Mouse (Mus musculus): Measurements from ENCODE around the gene Tdp2. TPM values are rescaled to one million over a fixed set of nuclear protein-coding genes. Genes with fewer than 3 reads are reported as not detected.

Tdp2 gene
- polyA plus RNA-seq, 1 experiment from 2014 or later: 83.7 TPM

DNA sequence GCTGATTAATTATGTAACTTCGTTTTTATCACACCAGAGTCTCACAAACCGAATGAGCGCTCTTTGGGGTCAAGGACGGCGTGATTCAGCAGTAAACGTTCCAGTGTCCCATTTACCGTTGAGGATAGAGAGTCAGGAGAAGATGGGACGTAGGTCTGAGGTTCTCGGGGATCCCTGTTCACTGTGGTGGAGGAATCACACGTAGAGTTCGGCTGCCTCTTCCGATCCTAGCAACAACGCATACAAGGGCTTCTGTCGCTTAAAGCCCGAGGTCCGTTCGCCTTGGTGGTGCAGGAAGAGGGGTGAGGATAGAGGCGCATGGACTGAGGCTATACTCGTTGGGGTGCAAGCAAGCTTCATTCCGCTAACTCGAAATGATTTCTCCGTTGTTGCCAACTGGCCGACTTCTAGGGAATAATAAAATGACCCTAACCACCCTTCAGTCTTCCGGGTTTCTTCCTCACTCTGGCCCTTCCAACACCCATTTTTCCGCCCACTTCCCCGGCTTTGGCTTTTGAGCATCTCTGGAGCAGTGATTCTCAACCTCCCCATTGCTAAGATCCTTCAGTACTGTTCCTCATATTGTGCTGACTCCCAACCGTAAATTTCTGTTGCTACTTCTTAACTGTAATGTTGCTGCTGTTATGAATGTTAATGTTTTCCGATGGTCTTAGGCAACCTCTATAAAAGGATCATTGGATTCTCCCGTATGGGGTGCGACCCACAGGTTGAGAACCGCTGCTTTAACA is 31.4 kb upstream of the Tdp2 start:
- under 1% methylated on average over 31 of the region's 31 CpGs for WGBS
- peak; percentile 26 for DNase-seq (ENCODE audit: low spot score)
- Histone ChIP-seq H3K36me3 (replicated peaks; ENCODE audit: control insufficient read depth, insufficient read depth, low read depth, low read length) (no peaks in the 10 kb centered on the region), H3K4me2 (ENCODE audit: low read depth, low read length) (peak overlapping the region; percentile 61), H3K9me3 (replicated peaks; ENCODE audit: control insufficient read depth, low read length) (no peaks in the 10 kb centered on the region), H3K27ac (replicated peaks; ENCODE audit: low read depth, low read length) (peak overlapping the region; percentile 9; the same call in 1 of the 2 replicates), H3K4me3 (ENCODE audit: low read depth, low read length) (peak overlapping the region; percentile 34), H3K9ac (replicated peaks; ENCODE audit: low read length) (peak overlapping the region; percentile 57), H3K4me1 (ENCODE audit: control insufficient read depth, insufficient read depth, low read length) (no peaks in the 10 kb centered on the region), H3K27me3 (ENCODE audit: control insufficient read depth, insufficient read depth, low read length) (no peaks in the 10 kb centered on the region)
- ATAC-seq (replicated peaks; ENCODE audit: insufficient number of reproducible peaks, low FRiP score, low TSS enrichment, low read depth): no peak

DNA sequence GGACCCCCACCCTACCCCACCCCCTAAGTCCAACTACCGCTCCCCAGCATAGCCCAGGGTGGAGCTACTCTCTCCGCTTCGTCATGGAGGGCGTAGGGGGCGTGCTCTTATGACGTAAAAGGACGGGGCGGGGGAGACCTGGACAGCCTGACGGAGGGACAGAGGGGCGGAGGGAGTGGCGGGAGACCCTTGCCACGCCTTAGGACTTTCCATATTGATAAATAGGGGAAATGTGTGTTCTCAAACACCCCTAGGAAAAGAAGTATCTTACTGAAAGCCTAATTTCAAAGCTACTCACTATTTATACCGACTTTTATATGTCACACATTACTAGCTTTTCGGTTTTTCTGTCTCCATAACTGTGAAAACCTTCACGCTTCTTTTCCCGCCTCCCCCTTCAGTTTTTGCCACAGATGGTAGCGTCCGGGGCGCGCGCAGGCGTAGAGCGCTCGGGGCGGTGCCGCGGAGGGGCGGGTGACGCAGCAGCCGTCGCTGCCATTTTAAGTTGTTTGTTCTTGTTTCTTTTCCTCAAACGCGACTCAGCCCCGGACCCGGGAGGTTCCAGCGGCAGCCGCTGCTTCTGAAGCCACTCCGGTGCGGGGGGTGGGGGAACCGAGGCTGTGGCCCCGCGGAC is 30.7 kb upstream of the Tdp2 start:
- Histone ChIP-seq H3K4me3 (ENCODE audit: low read depth, low read length) (peak overlapping the region; percentile 100), H3K27ac (replicated peaks; ENCODE audit: low read depth, low read length) (peak overlapping the region; percentile 99), H3K27me3 (ENCODE audit: control insufficient read depth, insufficient read depth, low read length) (no peaks in the 10 kb centered on the region), H3K4me1 (ENCODE audit: control insufficient read depth, insufficient read depth, low read length) (no peaks in the 10 kb centered on the region), H3K9ac (replicated peaks; ENCODE audit: low read length) (peak overlapping the region; percentile 98), H3K36me3 (replicated peaks; ENCODE audit: control insufficient read depth, insufficient read depth, low read depth, low read length) (no peaks in the 10 kb centered on the region; the same call in 1 of the 2 replicates), H3K9me3 (replicated peaks; ENCODE audit: control insufficient read depth, low read length) (no peaks in the 10 kb centered on the region), H3K4me2 (ENCODE audit: low read depth, low read length) (peak overlapping the region; percentile 61)
- WGBS: under 1% methylated on average over 42 of the region's 42 CpGs
- DNase-seq (ENCODE audit: low spot score): peak; percentile 99
- ATAC-seq (replicated peaks; ENCODE audit: insufficient number of reproducible peaks, low FRiP score, low TSS enrichment, low read depth): peak; percentile 98

DNA sequence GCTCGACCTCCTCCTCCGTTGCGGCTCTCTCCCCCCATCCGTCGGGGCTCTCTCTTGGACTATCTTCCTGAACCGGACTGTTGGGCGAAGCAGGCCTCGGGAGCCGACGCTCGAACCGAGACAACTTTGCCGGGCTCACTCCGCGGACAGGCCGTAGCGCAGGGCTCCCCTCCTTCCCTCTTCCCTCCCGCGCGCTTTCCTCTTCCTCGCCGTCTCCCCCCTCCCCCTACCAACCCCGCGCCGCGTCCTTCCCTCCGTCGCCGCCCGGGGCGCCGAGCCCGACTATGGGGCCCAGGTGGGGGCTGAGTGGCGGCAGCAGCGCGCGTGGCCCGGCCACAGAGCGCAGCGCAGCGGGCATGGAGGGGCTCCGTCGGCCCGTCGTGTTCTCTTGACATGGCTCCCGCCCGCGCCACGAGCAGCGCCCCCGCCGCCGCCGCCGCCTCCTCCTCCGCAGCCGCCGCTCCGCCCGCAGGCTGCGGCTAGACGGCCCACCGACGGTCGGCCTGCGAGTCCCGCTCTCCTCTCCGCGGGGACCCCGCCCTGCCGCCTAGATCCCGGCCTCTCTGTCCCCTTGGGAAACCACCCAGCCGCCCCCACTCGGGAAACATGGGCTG is 30.1 kb upstream of the Tdp2 start, which contains the start of gene BC005537:
BC005537 (plus strand) TSS at position 350 of the 614 bp plus-strand sequence.
- DNase-seq (ENCODE audit: low spot score) (peak; percentile 72), ATAC-seq (replicated peaks; ENCODE audit: insufficient number of reproducible peaks, low FRiP score, low TSS enrichment, low read depth) (peak; percentile 61)
- H3K4me1 ChIP-seq (ENCODE audit: control insufficient read depth, insufficient read depth, low read length): no peaks in the 10 kb centered on the region
- 0% methylated on average over 52 of the region's 74 CpGs for WGBS
- H3K4me2 ChIP-seq (ENCODE audit: low read depth, low read length): peak within 1 kb of the TSS; percentile 61
- no peaks in the 10 kb centered on the region; the same call in 1 of the 2 replicates for H3K36me3 ChIP-seq (replicated peaks; ENCODE audit: control insufficient read depth, insufficient read depth, low read depth, low read length)
- H3K27ac ChIP-seq (replicated peaks; ENCODE audit: low read depth, low read length): peak within 1 kb of the TSS; percentile 99
- peak within 1 kb of the TSS; percentile 100 for H3K4me3 ChIP-seq (ENCODE audit: low read depth, low read length)
- peak within 1 kb of the TSS; percentile 98 for H3K9ac ChIP-seq (replicated peaks; ENCODE audit: low read length)
- H3K9me3 ChIP-seq (replicated peaks; ENCODE audit: control insufficient read depth, low read length): no peaks in the 10 kb centered on the region
- no peaks in the 10 kb centered on the region for H3K27me3 ChIP-seq (ENCODE audit: control insufficient read depth, insufficient read depth, low read length)

DNA sequence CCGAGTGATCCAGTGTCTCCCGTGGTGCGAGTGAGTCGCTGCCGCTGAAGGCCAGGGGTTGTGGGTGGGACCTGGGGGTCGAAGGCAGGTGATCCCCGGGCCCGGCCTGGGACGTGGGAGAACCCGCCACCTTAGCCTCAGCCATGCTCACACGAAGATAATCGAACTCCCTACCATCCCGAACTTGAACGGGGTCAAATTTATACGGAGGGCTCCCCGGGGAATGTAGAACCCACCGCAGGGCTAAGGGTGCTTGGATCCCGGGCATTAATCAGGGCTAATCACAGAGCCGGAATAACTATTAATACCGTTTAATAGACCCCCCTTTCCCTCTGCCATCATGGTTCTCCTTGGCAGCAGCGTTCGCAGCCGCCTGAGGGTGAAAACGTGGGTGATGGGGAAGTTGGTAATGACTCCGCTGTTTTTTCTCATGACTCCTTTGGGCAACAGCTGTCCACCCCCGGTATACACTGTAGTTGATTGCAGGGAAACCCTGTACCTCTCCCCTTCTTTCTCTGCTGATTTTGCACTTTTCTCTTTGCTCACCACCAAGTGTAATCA is 29.3 kb upstream of the Tdp2 start:
- ATAC-seq (replicated peaks; ENCODE audit: insufficient number of reproducible peaks, low FRiP score, low TSS enrichment, low read depth) (no peak), DNase-seq (ENCODE audit: low spot score) (peak; percentile 43)
- Histone ChIP-seq H3K4me2 (ENCODE audit: low read depth, low read length) (peak overlapping the region; percentile 54), H3K9me3 (replicated peaks; ENCODE audit: control insufficient read depth, low read length) (no peaks in the 10 kb centered on the region), H3K9ac (replicated peaks; ENCODE audit: low read length) (peak overlapping the region; percentile 98), H3K27me3 (ENCODE audit: control insufficient read depth, insufficient read depth, low read length) (no peaks in the 10 kb centered on the region), H3K4me1 (ENCODE audit: control insufficient read depth, insufficient read depth, low read length) (no peaks in the 10 kb centered on the region), H3K27ac (replicated peaks; ENCODE audit: low read depth, low read length) (no peak overlapping the region), H3K36me3 (replicated peaks; ENCODE audit: control insufficient read depth, insufficient read depth, low read depth, low read length) (no peaks in the 10 kb centered on the region; the same call in 1 of the 2 replicates), H3K4me3 (ENCODE audit: low read depth, low read length) (peak overlapping the region; percentile 100)
- under 1% methylated on average over 26 of the region's 26 CpGs for WGBS

DNA sequence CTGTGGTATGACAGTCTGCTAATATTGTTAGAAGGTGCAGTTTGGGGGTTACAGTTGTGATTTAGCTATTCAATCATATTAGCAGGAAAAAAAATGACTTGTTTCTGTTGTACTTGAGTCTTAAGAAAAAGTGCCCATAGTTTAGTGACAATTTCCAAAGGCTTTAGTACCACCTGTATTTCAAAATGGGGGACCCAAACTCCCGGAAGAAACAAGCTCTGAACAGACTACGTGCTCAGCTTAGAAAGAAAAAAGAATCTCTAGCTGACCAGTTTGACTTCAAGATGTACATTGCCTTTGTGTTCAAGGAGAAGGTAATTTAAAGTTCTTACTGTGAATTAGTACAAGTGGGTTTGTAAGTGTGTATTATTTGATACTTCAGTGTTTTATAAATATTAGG is 28.3 kb upstream of the Tdp2 start:
- H3K4me3 ChIP-seq (ENCODE audit: low read depth, low read length): peak overlapping the region; percentile 100
- 32% methylated on average over 2 of the region's 2 CpGs for WGBS

DNA sequence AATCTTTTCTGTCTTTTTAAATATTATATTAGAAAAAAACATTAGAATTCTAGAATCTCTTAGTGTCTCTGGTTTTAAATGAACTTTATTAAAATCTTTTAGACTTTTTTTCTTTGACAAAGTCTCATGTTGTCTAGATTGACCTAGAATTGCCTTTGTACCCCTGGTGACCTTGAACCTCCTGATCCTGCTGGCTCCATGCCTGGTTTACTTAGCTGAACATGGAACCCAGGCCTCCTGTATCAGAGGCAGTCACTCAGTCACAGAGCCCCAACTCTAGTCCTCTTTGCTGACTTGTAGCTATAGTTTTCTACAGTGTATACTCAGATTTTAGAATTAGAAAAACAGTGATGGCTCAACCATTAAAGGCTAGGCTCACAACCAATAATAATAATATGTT is 25.4 kb upstream of the Tdp2 start:
- no peak overlapping the region for H3K9ac ChIP-seq (replicated peaks; ENCODE audit: low read length)
- H3K27me3 ChIP-seq (ENCODE audit: control insufficient read depth, insufficient read depth, low read length): no peaks in the 10 kb centered on the region
- DNase-seq (ENCODE audit: low spot score) (no peak), ATAC-seq (replicated peaks; ENCODE audit: insufficient number of reproducible peaks, low FRiP score, low TSS enrichment, low read depth) (no peak)
- no peak overlapping the region for H3K27ac ChIP-seq (replicated peaks; ENCODE audit: low read depth, low read length)
- H3K4me1 ChIP-seq (ENCODE audit: control insufficient read depth, insufficient read depth, low read length): no peaks in the 10 kb centered on the region
- H3K9me3 ChIP-seq (replicated peaks; ENCODE audit: control insufficient read depth, low read length): no peaks in the 10 kb centered on the region
- peaks cover 3% of the 10 kb centered on the region for H3K36me3 ChIP-seq (replicated peaks; ENCODE audit: control insufficient read depth, insufficient read depth, low read depth, low read length)
- H3K4me2 ChIP-seq (ENCODE audit: low read depth, low read length): no peak overlapping the region
- H3K4me3 ChIP-seq (ENCODE audit: low read depth, low read length): no peak overlapping the region

More for the DNA sequence above, 28.3 kb upstream of the Tdp2 start:
- ATAC-seq (replicated peaks; ENCODE audit: insufficient number of reproducible peaks, low FRiP score, low TSS enrichment, low read depth) (no peak), DNase-seq (ENCODE audit: low spot score) (no peak)
- peak overlapping the region; percentile 54 for H3K4me2 ChIP-seq (ENCODE audit: low read depth, low read length)
- peak overlapping the region; percentile 15 for H3K9ac ChIP-seq (replicated peaks; ENCODE audit: low read length)
- no peaks in the 10 kb centered on the region for H3K9me3 ChIP-seq (replicated peaks; ENCODE audit: control insufficient read depth, low read length)
- H3K27ac ChIP-seq (replicated peaks; ENCODE audit: low read depth, low read length): no peak overlapping the region
- H3K36me3 ChIP-seq (replicated peaks; ENCODE audit: control insufficient read depth, insufficient read depth, low read depth, low read length): no peaks in the 10 kb centered on the region; the same call in 1 of the 2 replicates
- no peaks in the 10 kb centered on the region for H3K27me3 ChIP-seq (ENCODE audit: control insufficient read depth, insufficient read depth, low read length)
- H3K4me1 ChIP-seq (ENCODE audit: control insufficient read depth, insufficient read depth, low read length): no peaks in the 10 kb centered on the region

DNA sequence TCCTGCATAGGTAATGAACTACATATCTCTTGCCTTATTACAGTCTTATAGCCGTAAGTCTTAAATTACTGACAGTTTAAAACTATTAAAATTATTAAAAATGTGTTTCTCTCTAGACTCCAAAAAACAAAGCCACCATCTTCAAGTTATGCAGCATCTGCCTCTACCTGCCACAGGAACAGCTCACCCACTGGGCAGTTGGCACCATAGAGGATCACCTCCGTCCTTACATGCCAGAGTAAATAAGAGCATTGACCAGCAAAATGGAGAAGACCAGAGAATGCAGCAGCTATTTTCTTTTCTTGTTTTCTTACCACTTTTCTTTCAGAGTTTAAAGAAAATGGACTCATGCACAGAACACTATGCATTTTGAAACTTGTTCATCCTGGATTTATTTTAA is 19.0 kb upstream of the Tdp2 start:
- Histone ChIP-seq H3K4me2 (ENCODE audit: low read depth, low read length) (no peak overlapping the region), H3K4me3 (ENCODE audit: low read depth, low read length) (no peak overlapping the region), H3K27me3 (ENCODE audit: control insufficient read depth, insufficient read depth, low read length) (no peaks in the 10 kb centered on the region), H3K4me1 (ENCODE audit: control insufficient read depth, insufficient read depth, low read length) (no peaks in the 10 kb centered on the region), H3K9me3 (replicated peaks; ENCODE audit: control insufficient read depth, low read length) (no peaks in the 10 kb centered on the region), H3K27ac (replicated peaks; ENCODE audit: low read depth, low read length) (no peak overlapping the region), H3K9ac (replicated peaks; ENCODE audit: low read length) (no peak overlapping the region), H3K36me3 (replicated peaks; ENCODE audit: control insufficient read depth, insufficient read depth, low read depth, low read length) (peaks cover 11% of the 10 kb centered on the region)
- 93% methylated on average over 2 of the region's 2 CpGs for WGBS
- no peak for DNase-seq (ENCODE audit: low spot score)
- ATAC-seq (replicated peaks; ENCODE audit: insufficient number of reproducible peaks, low FRiP score, low TSS enrichment, low read depth): no peak

Measured in embryonic facial prominence, embryonic 11.5 days (tissue).